Mouse (Mus musculus): Measurements from ENCODE around the gene Gm7271. TPM values are rescaled to one million over a fixed set of nuclear protein-coding genes. Genes with fewer than 3 reads are reported as not detected.

Gene Gm7271
- polyA plus RNA-seq, 1 experiment from 2014 or later = not detected

DNA sequence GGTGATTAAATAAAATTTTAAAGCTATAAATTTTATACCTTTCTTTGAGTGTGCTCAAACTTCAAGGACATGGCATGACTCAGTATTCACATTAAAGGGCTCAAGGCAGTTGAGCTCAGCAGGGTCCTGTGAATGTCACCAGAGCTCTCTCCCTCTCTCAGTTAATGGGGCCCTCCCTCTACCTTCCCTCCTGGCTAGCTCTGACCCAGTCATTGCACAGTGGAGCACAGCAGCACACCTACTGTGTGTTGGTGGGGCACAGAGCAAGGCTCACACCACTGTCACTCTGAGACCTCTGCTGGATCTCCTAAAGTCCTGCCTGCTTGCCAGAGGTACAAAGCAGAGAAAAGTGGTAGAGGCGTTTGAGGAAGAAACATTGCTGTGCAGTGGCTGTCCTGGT, 52.4 kb downstream of the Gm7271 start:
- no peak overlapping the region for H3K9ac ChIP-seq
- DNase-seq (no peak), ATAC-seq (ENCODE audit: insufficient read depth) (no peak)
- H3K9me3 ChIP-seq (ENCODE audit: low read depth, low read length) = no peaks in the 10 kb centered on the region
- no peak overlapping the region for H3K4me2 ChIP-seq
- TF ChIP-seq CTCF (IDR thresholded peaks at IDR 0.05; ENCODE audit: low read depth) = no peak
- H3K36me3 ChIP-seq (ENCODE audit: insufficient read depth) = peaks cover 40% of the 10 kb centered on the region
- H3K27me3 ChIP-seq (ENCODE audit: insufficient read depth, low read length) = no peaks in the 10 kb centered on the region
- WGBS = 63% methylated on average over 1 of the region's 1 CpGs
- no peaks in the 10 kb centered on the region for H3K4me1 ChIP-seq (ENCODE audit: insufficient read depth)
- H3K4me3 ChIP-seq (ENCODE audit: low read depth, low read length) = no peak overlapping the region
- no peak overlapping the region for H3K27ac ChIP-seq (ENCODE audit: low read depth)

DNA sequence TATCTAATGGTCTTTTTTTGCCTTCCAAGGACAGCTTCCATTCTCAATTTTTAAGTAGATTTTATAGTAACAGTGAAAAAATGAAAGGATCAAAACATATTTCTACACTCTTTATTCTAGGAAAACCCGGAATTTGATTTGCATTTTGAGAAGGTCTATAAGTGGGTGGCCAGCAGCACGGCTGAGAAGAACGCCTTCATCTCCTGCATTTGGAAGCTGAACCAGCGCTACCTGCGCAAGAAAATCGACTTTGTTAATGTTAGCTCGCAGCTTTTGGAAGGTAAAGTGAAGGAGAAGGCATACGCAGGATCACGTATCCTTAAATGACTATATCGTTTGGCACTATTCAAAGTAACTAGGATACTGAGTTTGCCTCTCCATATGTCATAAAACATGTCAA, 53.7 kb downstream of the Gm7271 start:
- no peak for TF ChIP-seq CTCF (IDR thresholded peaks at IDR 0.05; ENCODE audit: low read depth)
- Histone ChIP-seq H3K9ac (no peak overlapping the region), H3K27ac (ENCODE audit: low read depth) (no peak overlapping the region), H3K27me3 (ENCODE audit: insufficient read depth, low read length) (no peaks in the 10 kb centered on the region), H3K36me3 (ENCODE audit: insufficient read depth) (peaks cover 51% of the 10 kb centered on the region), H3K4me2 (no peak overlapping the region), H3K4me1 (ENCODE audit: insufficient read depth) (no peaks in the 10 kb centered on the region), H3K4me3 (ENCODE audit: low read depth, low read length) (no peak overlapping the region), H3K9me3 (ENCODE audit: low read depth, low read length) (no peaks in the 10 kb centered on the region)
- WGBS = 94% methylated on average over 10 of the region's 10 CpGs
- no peak for DNase-seq
- no peak for ATAC-seq (ENCODE audit: insufficient read depth)

DNA sequence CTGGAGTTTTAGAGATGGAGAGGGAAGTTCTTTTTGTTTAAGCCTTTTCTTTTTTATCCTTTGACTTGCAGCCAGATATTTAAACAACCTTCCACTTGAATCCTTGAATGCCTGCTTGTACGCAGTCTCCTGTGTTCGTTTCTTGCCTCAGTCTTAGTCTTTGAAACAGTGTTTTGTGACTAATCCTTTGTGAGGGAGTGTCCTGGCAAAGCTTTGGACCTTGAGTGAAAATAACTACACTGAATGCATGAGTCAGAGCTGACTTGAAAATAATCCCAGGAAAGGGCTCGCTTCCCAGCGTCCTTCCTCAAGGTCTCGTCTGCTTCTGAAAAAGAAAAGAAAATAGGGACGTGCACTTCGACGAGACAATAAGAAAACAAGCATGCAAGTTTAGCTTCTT, 56.3 kb downstream of the Gm7271 start:
- TF ChIP-seq CTCF (IDR thresholded peaks at IDR 0.05; ENCODE audit: low read depth) = no peak

DNA sequence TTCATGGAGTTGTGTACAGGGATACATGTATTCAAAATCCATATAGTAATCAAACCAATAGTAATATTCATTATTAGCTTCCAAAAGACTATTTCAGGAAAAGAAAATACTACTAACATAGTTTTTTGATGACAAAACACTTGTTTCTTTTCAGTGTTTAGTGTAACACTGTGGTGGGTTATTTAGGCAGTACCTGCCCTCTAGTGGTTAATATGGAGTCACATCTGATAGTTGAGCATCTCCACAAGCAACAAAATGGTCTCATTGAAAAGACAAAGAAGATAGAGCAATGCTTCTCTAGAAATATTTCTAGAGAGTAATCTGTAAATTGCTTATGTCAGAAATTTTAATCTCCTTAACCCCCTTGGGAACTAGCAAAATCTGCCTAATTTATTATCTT, 57.0 kb downstream of the Gm7271 start:
- Histone ChIP-seq H3K4me3 (ENCODE audit: low read depth, low read length) (no peak overlapping the region), H3K36me3 (ENCODE audit: insufficient read depth) (peaks cover 75% of the 10 kb centered on the region), H3K27ac (ENCODE audit: low read depth) (no peak overlapping the region), H3K9me3 (ENCODE audit: low read depth, low read length) (no peaks in the 10 kb centered on the region), H3K9ac (no peak overlapping the region), H3K4me1 (ENCODE audit: insufficient read depth) (no peaks in the 10 kb centered on the region), H3K4me2 (no peak overlapping the region), H3K27me3 (ENCODE audit: insufficient read depth, low read length) (no peaks in the 10 kb centered on the region)
- peak; percentile 64 for TF ChIP-seq CTCF (IDR thresholded peaks at IDR 0.05; ENCODE audit: low read depth)
- DNase-seq = peak; percentile 57
- ATAC-seq (ENCODE audit: insufficient read depth) = no peak

More for the DNA sequence above, 56.3 kb downstream of the Gm7271 start:
- 87% methylated on average over 8 of the region's 8 CpGs for WGBS
- Histone ChIP-seq H3K36me3 (ENCODE audit: insufficient read depth) (peaks cover 75% of the 10 kb centered on the region), H3K4me3 (ENCODE audit: low read depth, low read length) (no peak overlapping the region), H3K27ac (ENCODE audit: low read depth) (no peak overlapping the region), H3K4me1 (ENCODE audit: insufficient read depth) (no peaks in the 10 kb centered on the region), H3K4me2 (no peak overlapping the region), H3K9ac (no peak overlapping the region), H3K27me3 (ENCODE audit: insufficient read depth, low read length) (no peaks in the 10 kb centered on the region), H3K9me3 (ENCODE audit: low read depth, low read length) (no peaks in the 10 kb centered on the region)
- no peak for DNase-seq
- no peak for ATAC-seq (ENCODE audit: insufficient read depth)

DNA sequence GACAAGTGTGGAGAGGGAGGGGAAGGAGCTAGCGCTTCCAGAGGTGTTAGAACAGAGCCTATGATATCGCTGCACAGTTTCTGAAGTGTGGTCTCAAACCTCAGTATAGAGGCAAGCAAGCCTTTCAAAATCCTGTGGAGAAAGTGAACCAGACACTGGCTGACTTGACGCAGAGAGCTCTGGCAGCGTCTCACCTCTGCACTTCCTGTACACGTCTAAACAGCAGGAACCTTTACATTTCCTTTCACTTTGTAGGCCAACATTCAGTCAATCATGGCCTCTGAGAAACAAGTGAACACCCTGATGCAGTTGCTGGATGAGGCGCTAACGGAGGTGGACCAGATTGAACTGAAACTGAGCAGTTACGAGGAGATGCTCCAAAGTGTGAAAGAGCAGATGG, 59.4 kb downstream of the Gm7271 start:
- Histone ChIP-seq H3K27me3 (ENCODE audit: insufficient read depth, low read length) (no peaks in the 10 kb centered on the region), H3K36me3 (ENCODE audit: insufficient read depth) (peaks cover 61% of the 10 kb centered on the region), H3K27ac (ENCODE audit: low read depth) (no peak overlapping the region), H3K4me1 (ENCODE audit: insufficient read depth) (no peaks in the 10 kb centered on the region), H3K9ac (no peak overlapping the region), H3K4me2 (no peak overlapping the region), H3K4me3 (ENCODE audit: low read depth, low read length) (no peak overlapping the region), H3K9me3 (ENCODE audit: low read depth, low read length) (no peaks in the 10 kb centered on the region)
- no peak for ATAC-seq (ENCODE audit: insufficient read depth)
- no peak for DNase-seq
- TF ChIP-seq CTCF (IDR thresholded peaks at IDR 0.05; ENCODE audit: low read depth) = no peak
- WGBS = 84% methylated on average over 8 of the region's 8 CpGs

DNA sequence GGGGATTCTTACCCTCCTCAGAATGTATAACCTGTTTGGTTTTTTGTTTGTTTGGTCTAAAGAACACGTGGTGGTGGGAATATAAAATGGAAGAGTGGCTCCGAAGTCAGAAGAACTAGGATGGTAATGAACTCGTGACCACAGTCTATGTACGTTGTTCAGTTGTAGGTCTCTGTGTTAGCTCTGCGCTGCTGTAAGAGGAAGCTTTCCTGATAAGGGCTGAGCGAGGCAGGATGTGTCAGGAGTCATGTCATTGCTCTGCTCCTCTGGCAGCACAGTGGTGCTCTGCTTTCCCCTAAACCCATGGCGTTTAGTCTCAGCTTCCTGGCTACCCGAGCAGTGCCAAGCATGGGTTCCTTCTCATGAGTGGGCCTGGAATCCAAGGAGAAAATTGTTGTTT, 66.6 kb downstream of the Gm7271 start:
- H3K4me2 ChIP-seq = no peak overlapping the region
- DNase-seq = no peak
- H3K4me3 ChIP-seq (ENCODE audit: low read depth, low read length) = no peak overlapping the region
- H3K36me3 ChIP-seq (ENCODE audit: insufficient read depth) = peaks cover 32% of the 10 kb centered on the region
- no peaks in the 10 kb centered on the region for H3K4me1 ChIP-seq (ENCODE audit: insufficient read depth)
- H3K27ac ChIP-seq (ENCODE audit: low read depth) = no peak overlapping the region
- no peak for TF ChIP-seq CTCF (IDR thresholded peaks at IDR 0.05; ENCODE audit: low read depth)
- H3K27me3 ChIP-seq (ENCODE audit: insufficient read depth, low read length) = no peaks in the 10 kb centered on the region
- 71% methylated on average over 8 of the region's 8 CpGs for WGBS
- no peak for ATAC-seq (ENCODE audit: insufficient read depth)
- H3K9ac ChIP-seq = no peak overlapping the region
- H3K9me3 ChIP-seq (ENCODE audit: low read depth, low read length) = no peaks in the 10 kb centered on the region

DNA sequence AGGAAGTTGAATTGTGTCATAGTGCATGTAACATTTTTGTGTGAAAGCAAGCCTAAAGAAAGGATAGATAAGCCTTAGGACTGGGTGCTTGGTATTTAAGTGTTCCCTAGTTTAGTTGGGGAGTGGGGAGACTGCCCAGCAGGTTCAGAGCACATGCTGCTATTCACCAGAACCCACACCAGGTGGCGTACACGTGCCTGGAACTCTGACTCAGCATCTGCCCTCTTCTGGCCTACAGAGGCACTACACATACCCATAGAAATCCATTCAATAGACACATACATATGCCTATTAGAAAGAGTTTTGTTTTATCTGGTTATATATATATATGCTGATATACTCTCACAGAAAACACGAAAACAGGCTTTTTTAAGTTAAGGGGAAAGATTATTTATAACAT, 81.5 kb downstream of the Gm7271 start:
- Histone ChIP-seq H3K4me3 (ENCODE audit: low read depth, low read length) (no peak overlapping the region), H3K27ac (ENCODE audit: low read depth) (no peak overlapping the region), H3K27me3 (ENCODE audit: insufficient read depth, low read length) (no peaks in the 10 kb centered on the region), H3K4me1 (ENCODE audit: insufficient read depth) (no peaks in the 10 kb centered on the region), H3K9me3 (ENCODE audit: low read depth, low read length) (no peaks in the 10 kb centered on the region), H3K4me2 (no peak overlapping the region), H3K9ac (no peak overlapping the region), H3K36me3 (ENCODE audit: insufficient read depth) (peaks cover 59% of the 10 kb centered on the region)
- ATAC-seq (ENCODE audit: insufficient read depth) (no peak), DNase-seq (peak; percentile 79)
- peak; percentile 97 for TF ChIP-seq CTCF (IDR thresholded peaks at IDR 0.05; ENCODE audit: low read depth)
- 28% methylated on average over 3 of the region's 3 CpGs for WGBS

Other genes starting within 250 kb of the Gm7271 start
- 17.2 and 19.1 TPM in 2 replicates for gene Clock, start 179.2 kb upstream of the Gm7271 start, polyA plus RNA-seq (2014; fragmentation: Nextera tagmentation; extraction: Ambion mirVana)
- not detected in 2 replicates for gene Pdcl2, start 152.9 kb upstream of the Gm7271 start, polyA plus RNA-seq (2014; fragmentation: Nextera tagmentation; extraction: Ambion mirVana)
- gene Nmu, start 120.3 kb upstream of the Gm7271 start, polyA plus RNA-seq (2014; fragmentation: Nextera tagmentation; extraction: Ambion mirVana) = 0.23 and 0.30 TPM in 2 replicates
- 37.6 and 38.6 TPM in 2 replicates for gene Exoc1, start 45.3 kb downstream of the Gm7271 start, polyA plus RNA-seq (2014; fragmentation: Nextera tagmentation; extraction: Ambion mirVana)
- gene Cep135, start 104.7 kb downstream of the Gm7271 start, polyA plus RNA-seq (2014; fragmentation: Nextera tagmentation; extraction: Ambion mirVana) = 9.4 and 9.6 TPM in 2 replicates
- gene C530008M17Rik, start 172.5 kb downstream of the Gm7271 start, polyA plus RNA-seq (2014; fragmentation: Nextera tagmentation; extraction: Ambion mirVana) = 11.2 and 14.8 TPM in 2 replicates

All from lung, embryonic 14.5 days (tissue).